Mouse (Mus musculus) liver, embryonic 14.5 days (tissue): ENCODE measurements at regions not wholly inside any gene's neighbourhood (a gene's known extent, or its start where the extent isn't known, plus 50 kb on each side); places are given as distances from the start of the nearest gene placed in this dataset.

Experiments used
- CTCF ChIP-seq: IDR thresholded peaks from 2 replicates; pipeline ENCODE4 v1.5.1; 2016; ENCODE audit warnings: antibody characterized with exemption, low read depth, control low read depth
- EP300 ChIP-seq: IDR thresholded peaks from 2 replicates; pipeline ENCODE4 v1.6.1; 2016; ENCODE audit warnings: antibody characterized with exemption, low read depth

DNA sequence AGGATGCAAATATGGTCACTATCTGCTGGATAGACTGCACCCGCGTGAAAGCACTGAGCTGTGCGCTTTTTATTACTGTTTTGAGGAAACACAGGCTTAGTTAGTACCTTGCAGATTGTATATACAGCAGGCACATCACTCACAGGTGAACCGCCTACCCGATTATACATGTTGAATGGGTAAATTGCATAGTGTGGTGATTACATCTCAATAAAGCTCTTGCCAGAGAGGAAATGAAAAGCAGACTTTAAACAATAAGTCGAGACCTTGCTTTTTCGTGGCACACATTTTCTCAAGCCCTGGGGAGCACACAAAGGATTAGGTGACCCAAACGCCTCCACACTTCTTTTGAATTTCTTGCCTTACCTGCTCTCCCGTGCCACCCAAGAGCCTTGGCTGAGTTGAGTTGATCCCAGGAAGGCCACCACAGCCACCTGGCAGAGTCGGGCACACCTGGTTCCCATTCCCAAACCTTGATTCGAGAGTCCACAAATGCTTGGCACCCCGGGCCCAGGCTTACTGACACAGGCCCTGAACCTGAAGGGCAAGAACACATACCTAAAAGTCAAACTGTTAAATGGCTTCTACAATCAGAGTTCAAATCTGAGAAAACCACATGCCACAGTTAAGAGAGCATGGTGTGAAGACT, 175.4 kb upstream of the Dapk1 start:
- no peak for TF ChIP-seq CTCF
- no peak for TF ChIP-seq EP300
